Mouse (Mus musculus) erythroblast, adult 5-6 weeks (primary cell): ENCODE measurements around the gene Actr10. TPM values are rescaled to one million over a fixed set of nuclear protein-coding genes. Genes with fewer than 3 reads are reported as not detected.

Experiments used
- ATAC-seq: replicated peaks from 2 replicates; pipeline ENCODE4 v1.8.0; 2016; ENCODE audit warnings: moderate number of reproducible peaks, mild to moderate bottlenecking, moderate TSS enrichment, inconsistent platforms; ENCODE audit not compliant: poor library complexity, low FRiP score, severe bottlenecking
- total RNA-seq, 2 experiments: library from RNA; stranded (forward) in 1 of 2; stranded (reverse) in 1 of 2; fragments of 150-400 nt in 1 of 2; fragments of 200-764, 138-1000 nt in 1 of 2; gene quantifications; 2 replicates each; pipeline versions ENCODE4 v1.2.3 to v1.2.4; 2015 to 2017; ENCODE audit warnings: low replicate concordance in 2 of 2

Actr10 gene
- total RNA-seq, 2 experiments from 2014 or later = 29.5 to 76.7 TPM

DNA sequence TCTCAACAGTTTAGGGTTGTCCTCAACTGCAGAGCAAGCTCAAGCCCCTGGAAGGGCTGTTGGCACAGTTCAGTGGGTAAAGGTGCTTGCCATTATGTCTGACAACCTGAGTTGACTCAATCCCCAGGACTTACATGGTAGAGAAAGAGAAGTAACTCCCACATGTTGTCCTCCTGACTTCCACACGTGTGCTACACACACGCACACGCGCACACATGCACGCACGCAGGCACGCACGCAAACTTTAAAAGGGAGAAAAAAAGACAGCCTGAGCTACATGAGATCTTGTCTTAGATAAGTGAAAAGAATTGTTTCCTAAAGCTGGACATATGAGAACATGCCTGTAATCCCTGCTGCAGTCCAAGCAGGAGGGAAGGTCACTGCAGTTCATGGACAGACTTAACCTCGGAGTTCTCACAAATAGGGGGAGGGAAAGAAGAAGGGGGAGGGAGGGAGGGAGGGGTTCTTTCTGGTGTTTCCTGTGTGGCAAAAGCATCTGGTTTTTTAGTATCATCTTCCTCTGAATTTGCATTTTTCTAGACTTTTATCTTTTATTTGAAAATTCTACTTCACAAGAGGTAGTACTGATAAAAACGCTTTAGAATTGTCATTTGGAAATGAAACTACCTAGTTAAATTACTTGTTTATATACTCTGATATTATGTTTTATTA lies 9.1 kb downstream of the Actr10 start:
- ATAC-seq = no peak

GRCm38 (mm10) chr12:70958640-70959039 lies 21.0 kb downstream of the Actr10 start:
- ATAC-seq = no peak

DNA sequence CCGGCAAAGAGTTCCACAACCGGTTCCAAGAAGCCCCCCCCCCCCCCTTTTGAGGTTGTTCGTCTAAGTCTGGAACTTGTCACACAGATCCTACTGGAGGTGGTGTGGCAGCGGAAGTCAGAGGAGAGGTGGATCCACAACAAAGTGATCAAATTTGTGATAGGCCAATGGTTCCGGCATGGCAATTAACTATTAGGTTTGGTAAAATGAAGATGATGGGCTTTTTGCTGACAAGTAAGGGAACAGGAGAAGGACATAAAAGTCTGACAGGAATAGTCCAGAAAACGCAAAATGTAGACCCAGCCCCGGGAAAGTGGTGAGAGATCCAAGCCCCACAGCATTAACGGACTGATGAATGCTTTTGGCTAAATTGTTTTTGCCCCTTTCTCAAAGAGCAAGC lies 29.9 kb downstream of the Actr10 start:
- ATAC-seq = no peak

DNA sequence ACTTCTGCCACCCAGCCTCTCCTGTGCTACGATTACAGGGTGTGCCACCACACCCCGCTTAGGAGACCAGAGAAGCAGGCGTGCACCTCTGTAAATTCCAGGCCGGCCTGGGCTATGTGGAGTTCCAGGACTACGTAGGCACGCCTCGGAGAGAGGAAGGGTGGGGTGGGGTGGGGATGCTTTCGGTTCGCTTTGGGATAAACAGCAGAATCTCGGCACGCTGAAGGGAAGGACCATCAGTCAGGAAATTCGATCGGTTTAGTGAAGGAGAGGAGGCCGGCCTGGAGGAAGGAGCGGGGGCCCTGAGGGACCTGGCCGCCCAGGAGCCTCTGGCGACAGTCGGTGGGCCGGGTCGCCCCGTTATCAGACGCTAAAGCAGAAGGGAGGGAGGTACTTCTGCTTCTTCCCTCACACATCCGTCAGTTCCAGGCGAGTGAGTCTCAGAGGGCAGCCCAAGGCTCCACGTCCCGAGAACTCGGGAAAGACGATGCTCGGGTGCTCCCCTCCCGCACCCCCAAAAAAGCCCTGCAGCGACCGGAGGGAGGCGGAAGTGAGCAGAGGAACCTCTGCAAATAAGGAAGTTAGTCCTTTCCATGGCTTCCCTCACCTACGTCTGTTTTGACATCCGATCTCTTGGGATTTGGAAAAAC lies 30.6 kb downstream of the Actr10 start:
- peak; percentile 82 for ATAC-seq

DNA sequence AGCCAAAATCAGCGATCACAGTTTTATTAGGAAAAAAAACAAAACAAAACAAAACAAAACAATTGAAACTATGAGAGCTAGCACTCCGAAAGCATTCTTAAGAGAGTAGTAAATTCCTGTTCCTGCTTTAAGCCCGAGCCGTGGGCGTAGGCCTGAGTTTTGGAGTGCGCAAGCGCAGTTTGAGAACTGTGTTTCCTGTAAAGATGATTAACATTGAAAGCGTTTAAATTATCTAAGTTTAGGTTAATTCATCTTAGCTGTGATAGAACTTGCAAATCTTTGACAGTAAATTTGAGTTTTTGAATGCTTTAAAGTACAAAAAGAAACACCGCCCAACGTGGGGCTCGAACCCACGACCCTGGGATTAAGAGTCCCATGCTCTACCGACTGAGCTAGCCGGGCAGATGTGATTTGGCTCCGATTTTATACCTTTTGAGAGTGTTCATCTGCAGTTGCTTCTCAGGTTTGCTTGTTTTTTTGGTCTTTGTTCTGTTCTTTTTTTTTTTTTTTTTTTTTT lies 31.2 kb downstream of the Actr10 start:
- ATAC-seq = peak; percentile 72

GRCm38 (mm10) chr12:70969485-70970184 lies 32.0 kb downstream of the Actr10 start:
- ATAC-seq = peak; percentile 66

GRCm38 (mm10) chr12:70973831-70974230 lies 36.2 kb downstream of the Actr10 start:
- ATAC-seq = no peak

- ATAC-seq = peak; percentile 94
These were observed 37.0 kb downstream of the Actr10 start, which contains the start of gene Psma3 for GRCm38 (mm10) chr12:70974441-70975266. Gene Psma3, plus strand, starts transcription at chr12:70974621.

GRCm38 (mm10) chr12:70975406-70975805 lies 37.7 kb downstream of the Actr10 start:
- ATAC-seq = no peak; the same call in 1 of the 2 replicates

DNA sequence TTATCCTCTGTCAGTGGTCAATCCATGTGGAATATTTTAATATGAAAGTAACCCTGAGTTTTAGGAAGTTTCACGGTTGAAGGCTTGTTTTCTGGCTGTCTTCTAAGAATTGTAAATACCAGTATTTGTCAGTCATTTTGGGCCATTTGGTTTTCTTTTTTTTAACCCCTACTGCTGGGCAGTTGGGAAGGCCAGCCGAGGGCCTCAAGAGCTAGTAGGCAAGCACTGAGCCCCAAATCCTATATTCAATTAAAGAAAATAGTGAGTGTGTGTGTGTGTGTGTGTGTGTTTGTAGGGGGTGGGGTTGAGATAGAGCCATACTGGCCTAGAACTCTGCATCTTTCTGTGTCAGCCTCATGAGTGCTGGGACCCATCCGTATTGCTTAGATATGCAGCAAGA lies 38.2 kb downstream of the Actr10 start:
- no peak for ATAC-seq

DNA sequence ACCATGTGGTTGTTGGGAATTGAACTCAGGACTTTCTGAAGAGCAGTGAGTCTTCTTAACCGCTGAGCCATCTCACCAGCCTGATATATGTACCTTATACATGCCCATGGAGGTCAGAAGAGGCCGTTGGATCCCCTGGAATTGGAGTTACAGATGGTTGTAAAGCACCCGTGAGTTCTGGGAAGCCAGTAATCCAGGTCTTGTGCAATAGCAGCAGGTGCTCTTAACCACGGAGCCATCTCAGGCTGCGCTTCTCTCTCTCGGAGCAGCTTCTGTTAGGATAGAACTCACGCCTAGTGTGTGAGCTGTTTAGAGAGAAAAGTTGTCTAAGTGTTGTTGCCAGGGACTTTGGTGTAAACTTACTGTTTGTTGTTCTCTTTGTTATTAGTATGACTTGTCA lies 40.7 kb downstream of the Actr10 start:
- ATAC-seq = no peak

GRCm38 (mm10) chr12:70984855-70985550 lies 47.3 kb downstream of the Actr10 start:
- no peak for ATAC-seq

DNA sequence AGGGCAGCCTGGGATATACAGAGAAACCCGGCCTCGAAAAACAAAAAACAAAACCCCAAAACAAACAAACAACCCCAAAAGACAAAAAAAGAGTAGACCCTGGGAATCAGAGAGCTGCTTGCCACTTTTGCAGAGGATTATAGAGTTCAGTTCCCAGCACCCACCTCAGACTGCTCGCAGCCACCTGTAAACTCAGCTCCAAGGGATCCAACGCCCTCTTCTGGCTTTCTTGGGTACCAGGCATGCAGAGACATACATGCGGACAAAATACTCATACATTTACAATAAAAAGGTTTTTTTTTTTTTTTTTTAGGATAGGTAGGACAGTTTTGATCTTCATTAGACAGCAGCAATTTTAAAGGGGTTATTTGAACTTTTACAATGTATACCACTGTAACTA lies 59.6 kb downstream of the Actr10 start:
- ATAC-seq = no peak

GRCm38 (mm10) chr12:70999423-70999903 lies 61.8 kb downstream of the Actr10 start:
- ATAC-seq = no peak

DNA sequence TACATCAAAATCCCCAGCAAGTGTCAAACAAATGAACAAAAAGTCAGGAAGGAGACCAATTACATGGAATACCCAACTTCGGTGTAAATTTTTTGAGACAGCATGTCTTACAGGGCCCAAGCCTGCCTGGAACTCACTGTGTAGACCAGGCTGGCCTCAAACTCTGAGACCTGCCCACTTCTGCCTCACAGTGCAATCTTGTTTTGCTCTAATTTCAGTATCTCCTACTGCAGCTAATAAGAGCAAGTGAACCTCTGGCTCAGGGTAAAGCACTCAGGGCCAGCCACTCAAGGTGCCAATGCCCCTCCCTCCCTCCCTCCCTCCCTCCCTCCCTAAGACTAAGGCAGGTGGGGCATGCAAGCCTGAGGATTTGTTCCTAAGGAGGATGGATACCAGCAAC lies 62.7 kb downstream of the Actr10 start:
- no peak for ATAC-seq

DNA sequence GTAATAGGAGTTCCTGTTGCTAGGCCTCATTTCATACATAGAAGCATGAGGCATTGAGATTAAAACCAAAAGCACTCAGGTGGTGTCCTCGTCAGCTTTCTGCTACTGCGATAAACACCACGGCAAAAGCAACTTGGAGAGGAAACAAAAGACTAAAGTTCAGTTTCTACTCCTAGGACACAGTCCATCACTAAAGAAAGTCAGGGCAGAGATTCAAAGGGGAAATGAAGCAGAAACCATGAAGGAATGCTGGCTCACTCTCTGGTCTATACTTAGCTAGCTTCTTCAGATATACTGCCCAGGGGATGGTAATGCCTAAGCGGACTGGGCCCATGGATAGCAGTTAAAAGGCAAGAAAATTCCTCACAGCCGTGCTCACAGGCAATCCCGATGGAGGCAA lies 63.8 kb downstream of the Actr10 start:
- no peak for ATAC-seq

GRCm38 (mm10) chr12:71003760-71004426 lies 66.2 kb downstream of the Actr10 start:
- 0 out of 2 replicates have a peak, but pooled peaks have one; percentile 32 for ATAC-seq

DNA sequence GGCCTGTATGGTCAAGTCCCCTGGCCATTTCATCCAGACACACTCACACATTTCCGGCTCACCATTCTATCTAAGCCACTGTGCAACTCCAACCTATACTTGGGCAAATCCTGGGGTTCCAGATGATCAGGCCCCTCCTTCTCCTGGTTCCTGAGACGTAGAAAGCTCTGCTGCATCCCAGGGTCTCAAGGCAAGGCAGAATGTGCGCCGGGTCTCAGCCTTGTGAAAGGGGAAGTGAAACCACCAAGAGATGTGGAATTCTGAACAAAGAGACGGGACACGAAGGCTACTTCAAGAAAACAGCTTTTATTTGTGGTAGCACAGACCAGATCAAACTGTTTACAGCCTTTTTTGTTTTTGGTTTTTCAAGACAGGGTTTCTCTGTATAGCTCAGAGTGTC lies 68.5 kb downstream of the Actr10 start:
- no peak for ATAC-seq

- no peak for ATAC-seq
These were observed 69.2 kb downstream of the Actr10 start for GRCm38 (mm10) chr12:71006901-71007300.
